Mouse (Mus musculus): Measurements from ENCODE around the gene Cyp1a1. TPM values are rescaled to one million over a fixed set of nuclear protein-coding genes. Genes with fewer than 3 reads are reported as not detected.

Gene Cyp1a1
- polyA plus RNA-seq, 1 experiment from 2014 or later: 0.05 TPM

DNA sequence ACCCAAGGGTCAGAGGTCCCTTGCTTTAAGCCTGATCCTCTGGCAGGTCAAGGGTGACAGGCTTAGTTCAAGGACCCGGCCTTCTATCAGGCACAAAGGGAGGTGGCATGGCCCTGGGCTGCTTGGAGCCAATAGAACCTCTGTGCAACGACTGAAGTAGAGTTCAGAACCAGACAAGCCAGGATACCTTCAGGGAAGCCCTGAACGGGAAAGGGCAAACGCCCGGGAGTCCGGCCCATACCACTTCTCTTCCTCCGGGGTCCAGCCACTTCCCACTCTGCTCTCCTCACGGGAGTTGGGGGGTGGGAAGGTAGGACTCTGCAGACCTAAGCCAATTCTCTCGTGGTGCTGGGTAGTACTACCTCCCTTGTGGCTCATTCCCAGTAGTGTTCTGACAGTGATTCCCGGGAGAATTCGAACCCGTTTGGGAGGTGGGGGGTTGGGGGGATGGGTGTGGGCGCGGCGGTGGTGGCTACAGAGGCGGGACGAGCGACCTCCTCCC lies 43.2 kb upstream of the Cyp1a1 start:
- ATAC-seq (ENCODE audit: insufficient read depth, low FRiP score): no peak
- peak overlapping the region; percentile 97 for H3K27ac ChIP-seq (ENCODE audit: low read length)
- no peaks in the 10 kb centered on the region for H3K9me3 ChIP-seq (replicated peaks; ENCODE audit: control insufficient read depth, low read length)
- no peaks in the 10 kb centered on the region for H3K27me3 ChIP-seq (ENCODE audit: control insufficient read depth, insufficient read depth, low read length)
- H3K4me2 ChIP-seq (ENCODE audit: low read depth, low read length): peak overlapping the region; percentile 65
- H3K4me3 ChIP-seq (replicated peaks; ENCODE audit: low read length): peak overlapping the region; percentile 88
- WGBS: under 1% methylated on average over 18 of the region's 18 CpGs
- peaks cover 52% of the 10 kb centered on the region for H3K4me1 ChIP-seq (ENCODE audit: control insufficient read depth, insufficient read depth, low read length)
- peak overlapping the region; percentile 99 for H3K9ac ChIP-seq (ENCODE audit: low read length)
- H3K36me3 ChIP-seq (ENCODE audit: control insufficient read depth, insufficient read depth, low read length): no peaks in the 10 kb centered on the region

DNA sequence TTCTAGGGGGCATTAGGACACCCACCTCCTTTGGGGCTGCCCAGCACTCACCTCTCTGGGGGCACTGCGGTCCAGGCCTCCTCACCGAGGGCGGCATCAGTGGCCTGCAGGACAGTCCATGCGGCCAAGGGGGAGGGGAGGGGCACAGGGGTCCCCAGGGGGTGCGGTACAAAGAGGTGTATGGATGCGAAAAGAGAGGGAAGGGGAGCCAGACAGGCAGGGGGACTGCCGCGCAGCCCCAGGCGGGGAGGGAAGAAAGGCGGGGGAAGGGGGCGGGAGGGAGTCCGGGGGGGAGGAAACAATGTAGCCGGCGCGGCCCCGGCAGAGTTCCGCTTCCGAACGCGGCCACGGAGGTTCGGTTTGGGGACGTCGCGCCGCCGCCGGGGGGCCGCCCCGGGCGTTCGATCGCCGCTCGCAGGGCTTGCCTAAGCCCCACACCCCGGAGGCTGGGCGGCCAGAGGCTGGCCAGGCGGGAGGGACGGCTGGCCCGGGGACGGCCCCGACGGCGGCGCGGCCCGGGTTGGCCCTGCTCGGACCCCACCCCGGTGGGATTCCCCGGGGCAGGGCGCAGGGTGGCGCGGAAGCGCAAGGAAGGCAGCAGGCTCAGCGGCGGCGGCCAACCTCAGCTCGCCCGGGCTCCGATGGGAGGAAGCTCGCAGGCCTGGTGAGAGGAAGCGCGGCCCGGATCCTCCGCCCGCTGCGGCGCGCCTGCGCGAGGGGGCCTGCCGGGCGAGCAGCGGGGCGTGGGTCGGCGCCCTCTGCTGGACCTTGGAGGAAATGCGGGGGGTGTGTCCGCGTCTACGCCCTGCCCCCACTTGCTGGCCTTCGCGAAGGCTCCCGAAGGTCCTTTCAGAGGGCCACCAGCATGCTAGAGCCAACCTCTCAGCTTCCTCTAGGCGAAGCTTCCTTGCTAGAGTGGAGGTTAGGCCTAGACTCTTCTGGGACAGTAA lies 42.5 kb upstream of the Cyp1a1 start:
- Histone ChIP-seq H3K4me1 (ENCODE audit: control insufficient read depth, insufficient read depth, low read length) (peaks cover 44% of the 10 kb centered on the region), H3K27ac (ENCODE audit: low read length) (peak overlapping the region; percentile 97), H3K27me3 (ENCODE audit: control insufficient read depth, insufficient read depth, low read length) (no peaks in the 10 kb centered on the region), H3K4me2 (ENCODE audit: low read depth, low read length) (peak overlapping the region; percentile 65), H3K9ac (ENCODE audit: low read length) (peak overlapping the region; percentile 99), H3K4me3 (replicated peaks; ENCODE audit: low read length) (peak overlapping the region; percentile 88), H3K36me3 (ENCODE audit: control insufficient read depth, insufficient read depth, low read length) (no peaks in the 10 kb centered on the region), H3K9me3 (replicated peaks; ENCODE audit: control insufficient read depth, low read length) (no peaks in the 10 kb centered on the region)
- ATAC-seq (ENCODE audit: insufficient read depth, low FRiP score): peak; percentile 78
- WGBS: under 1% methylated on average over 80 of the region's 85 CpGs

DNA sequence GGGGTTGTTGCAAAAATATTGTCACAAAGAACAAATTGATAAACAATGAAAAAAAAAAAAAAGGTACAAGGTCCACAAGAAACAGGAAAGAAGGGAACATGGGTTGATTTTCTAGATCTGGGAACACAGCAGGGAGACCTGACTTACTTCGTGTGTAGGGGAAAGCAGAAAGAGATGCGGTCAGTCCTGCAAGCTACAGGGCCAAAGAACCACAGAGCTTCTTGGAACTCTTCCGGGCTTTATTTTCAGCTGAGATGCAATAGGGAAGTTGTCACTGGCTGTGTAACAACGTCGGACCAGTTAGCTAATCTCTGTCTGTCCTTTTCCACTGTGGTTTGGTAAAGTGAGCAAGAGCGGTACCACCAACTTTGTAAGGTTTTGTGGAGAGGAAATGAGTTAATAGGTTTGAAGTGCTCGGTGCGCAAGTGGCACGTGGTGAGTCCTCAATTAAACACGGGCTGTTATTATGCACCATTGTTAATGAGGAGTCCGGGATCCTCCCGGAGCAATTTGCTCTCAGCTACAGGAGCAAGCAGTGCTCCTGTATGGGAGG lies 41.1 kb upstream of the Cyp1a1 start:
- H3K36me3 ChIP-seq (ENCODE audit: control insufficient read depth, insufficient read depth, low read length): no peaks in the 10 kb centered on the region
- peak overlapping the region; percentile 51; the same call in 1 of the 2 replicates for H3K9ac ChIP-seq (ENCODE audit: low read length)
- H3K4me3 ChIP-seq (replicated peaks; ENCODE audit: low read length): no peak overlapping the region
- no peak overlapping the region for H3K4me2 ChIP-seq (ENCODE audit: low read depth, low read length)
- H3K9me3 ChIP-seq (replicated peaks; ENCODE audit: control insufficient read depth, low read length): no peaks in the 10 kb centered on the region
- H3K27me3 ChIP-seq (ENCODE audit: control insufficient read depth, insufficient read depth, low read length): no peaks in the 10 kb centered on the region
- peaks cover 40% of the 10 kb centered on the region for H3K4me1 ChIP-seq (ENCODE audit: control insufficient read depth, insufficient read depth, low read length)
- WGBS: 72% methylated on average over 12 of the region's 12 CpGs
- ATAC-seq (ENCODE audit: insufficient read depth, low FRiP score): no peak
- peak overlapping the region; percentile 48 for H3K27ac ChIP-seq (ENCODE audit: low read length)

GRCm38 (mm10) chr9:57647286-57648108 lies 40.2 kb upstream of the Cyp1a1 start:
- no peak overlapping the region for H3K4me2 ChIP-seq (ENCODE audit: low read depth, low read length)
- no peaks in the 10 kb centered on the region for H3K36me3 ChIP-seq (ENCODE audit: control insufficient read depth, insufficient read depth, low read length)
- peak overlapping the region; percentile 51; the same call in 1 of the 2 replicates for H3K9ac ChIP-seq (ENCODE audit: low read length)
- WGBS: 60% methylated on average over 4 of the region's 4 CpGs
- H3K4me3 ChIP-seq (replicated peaks; ENCODE audit: low read length): no peak overlapping the region
- no peak for ATAC-seq (ENCODE audit: insufficient read depth, low FRiP score)
- peak overlapping the region; percentile 48 for H3K27ac ChIP-seq (ENCODE audit: low read length)
- H3K27me3 ChIP-seq (ENCODE audit: control insufficient read depth, insufficient read depth, low read length): no peaks in the 10 kb centered on the region
- peaks cover 38% of the 10 kb centered on the region for H3K4me1 ChIP-seq (ENCODE audit: control insufficient read depth, insufficient read depth, low read length)
- no peaks in the 10 kb centered on the region for H3K9me3 ChIP-seq (replicated peaks; ENCODE audit: control insufficient read depth, low read length)

GRCm38 (mm10) chr9:57650130-57650785 lies 37.5 kb upstream of the Cyp1a1 start:
- Histone ChIP-seq H3K36me3 (ENCODE audit: control insufficient read depth, insufficient read depth, low read length) (no peaks in the 10 kb centered on the region), H3K4me2 (ENCODE audit: low read depth, low read length) (no peak overlapping the region), H3K4me3 (replicated peaks; ENCODE audit: low read length) (no peak overlapping the region), H3K27ac (ENCODE audit: low read length) (peak overlapping the region; percentile 48; the same call in 1 of the 2 replicates), H3K9ac (ENCODE audit: low read length) (peak overlapping the region; percentile 11; the same call in 1 of the 2 replicates), H3K9me3 (replicated peaks; ENCODE audit: control insufficient read depth, low read length) (no peaks in the 10 kb centered on the region), H3K4me1 (ENCODE audit: control insufficient read depth, insufficient read depth, low read length) (peaks cover 21% of the 10 kb centered on the region), H3K27me3 (ENCODE audit: control insufficient read depth, insufficient read depth, low read length) (no peaks in the 10 kb centered on the region)
- WGBS: 85% methylated on average over 6 of the region's 6 CpGs
- ATAC-seq (ENCODE audit: insufficient read depth, low FRiP score): no peak

- no peaks in the 10 kb centered on the region for H3K36me3 ChIP-seq (ENCODE audit: control insufficient read depth, insufficient read depth, low read length)
- H3K9ac ChIP-seq (ENCODE audit: low read length): peak overlapping the region; percentile 11
- peaks cover 21% of the 10 kb centered on the region for H3K4me1 ChIP-seq (ENCODE audit: control insufficient read depth, insufficient read depth, low read length)
- no peaks in the 10 kb centered on the region for H3K27me3 ChIP-seq (ENCODE audit: control insufficient read depth, insufficient read depth, low read length)
- WGBS: 20% methylated on average over 6 of the region's 6 CpGs
- H3K4me3 ChIP-seq (replicated peaks; ENCODE audit: low read length): no peak overlapping the region
- H3K4me2 ChIP-seq (ENCODE audit: low read depth, low read length): no peak overlapping the region
- H3K27ac ChIP-seq (ENCODE audit: low read length): peak overlapping the region; percentile 6; the same call in 1 of the 2 replicates
- ATAC-seq (ENCODE audit: insufficient read depth, low FRiP score): no peak
- H3K9me3 ChIP-seq (replicated peaks; ENCODE audit: control insufficient read depth, low read length): no peaks in the 10 kb centered on the region
Measured at GRCm38 (mm10) chr9:57650786-57651311, 36.9 kb upstream of the Cyp1a1 start.

- WGBS: 73% methylated on average over 9 of the region's 9 CpGs
- no peak for ATAC-seq (ENCODE audit: insufficient read depth, low FRiP score)
- no peak overlapping the region for H3K9ac ChIP-seq (ENCODE audit: low read length)
Measured at GRCm38 (mm10) chr9:57652351-57652750, 35.4 kb upstream of the Cyp1a1 start.

DNA sequence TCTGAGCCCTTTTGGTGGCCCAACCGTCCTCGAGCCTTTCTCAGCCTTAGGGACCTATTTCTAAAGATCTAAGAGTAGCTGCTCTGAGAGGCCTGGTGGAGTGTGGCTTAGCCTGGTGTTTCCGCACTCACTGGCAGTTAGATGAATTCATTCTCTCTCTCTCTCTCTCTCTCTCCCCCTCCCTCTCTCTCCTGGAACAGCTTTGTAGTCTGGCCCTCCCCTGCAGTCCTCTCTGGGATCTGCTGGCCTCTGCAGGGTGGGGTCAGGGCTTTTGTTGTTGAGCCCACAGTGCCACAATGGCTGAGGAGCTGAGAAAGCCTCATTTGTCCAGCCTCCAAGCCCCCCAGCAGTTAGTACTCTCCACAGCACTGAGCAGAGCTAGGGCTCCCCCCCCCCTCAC lies 34.9 kb upstream of the Cyp1a1 start:
- 40% methylated on average over 3 of the region's 3 CpGs for WGBS
- Histone ChIP-seq H3K9ac (ENCODE audit: low read length) (no peak overlapping the region), H3K27me3 (ENCODE audit: control insufficient read depth, insufficient read depth, low read length) (no peaks in the 10 kb centered on the region), H3K36me3 (ENCODE audit: control insufficient read depth, insufficient read depth, low read length) (no peaks in the 10 kb centered on the region), H3K4me2 (ENCODE audit: low read depth, low read length) (no peak overlapping the region), H3K9me3 (replicated peaks; ENCODE audit: control insufficient read depth, low read length) (no peaks in the 10 kb centered on the region), H3K4me3 (replicated peaks; ENCODE audit: low read length) (no peak overlapping the region), H3K4me1 (ENCODE audit: control insufficient read depth, insufficient read depth, low read length) (peaks cover 15% of the 10 kb centered on the region), H3K27ac (ENCODE audit: low read length) (no peak overlapping the region)
- no peak for ATAC-seq (ENCODE audit: insufficient read depth, low FRiP score)

More at GRCm38 (mm10) chr9:57652351-57652750, 35.4 kb upstream of the Cyp1a1 start:
- no peaks in the 10 kb centered on the region for H3K36me3 ChIP-seq (ENCODE audit: control insufficient read depth, insufficient read depth, low read length)
- H3K4me1 ChIP-seq (ENCODE audit: control insufficient read depth, insufficient read depth, low read length): peaks cover 15% of the 10 kb centered on the region
- H3K9me3 ChIP-seq (replicated peaks; ENCODE audit: control insufficient read depth, low read length): no peaks in the 10 kb centered on the region
- H3K4me3 ChIP-seq (replicated peaks; ENCODE audit: low read length): no peak overlapping the region
- no peak overlapping the region for H3K27ac ChIP-seq (ENCODE audit: low read length)
- no peaks in the 10 kb centered on the region for H3K27me3 ChIP-seq (ENCODE audit: control insufficient read depth, insufficient read depth, low read length)
- no peak overlapping the region for H3K4me2 ChIP-seq (ENCODE audit: low read depth, low read length)
